Mouse (Mus musculus) testis, adult 2 months (tissue): ENCODE measurements around the gene Mcpt4. TPM values are rescaled to one million over a fixed set of nuclear protein-coding genes. Genes with fewer than 3 reads are reported as not detected.
"Not testable (repeated sequence)": the region's sequence is repeated elsewhere in the genome, so short reads cannot be mapped to it uniquely, and the experiment has no call there.

Source experiments
- H3K27ac ChIP-seq: fragments of 200-500 bp; 2 replicates; pipeline ENCODE4 v1.5.1; 2012; ENCODE audit warnings: low read depth, low read length; ENCODE audit not compliant: control insufficient read depth, insufficient read depth
- H3K27me3 ChIP-seq: fragments of 200-500 bp; 2 replicates; pipeline ENCODE4 v1.6.1; 2012; ENCODE audit warnings: mild to moderate bottlenecking, low read length, moderate library complexity; ENCODE audit not compliant: control insufficient read depth, insufficient read depth
- H3K36me3 ChIP-seq: fragments of 200-500 bp; 2 replicates; pipeline ENCODE4 v1.6.1; 2012; ENCODE audit warnings: mild to moderate bottlenecking, low read length; ENCODE audit not compliant: control insufficient read depth, insufficient read depth
- H3K4me1 ChIP-seq: fragments of 200-500 bp; 2 replicates; pipeline ENCODE4 v1.6.1; 2012; ENCODE audit warnings: low read length; ENCODE audit not compliant: control insufficient read depth, insufficient read depth
- H3K4me3 ChIP-seq: fragments of 200-500 bp; 2 replicates; pipeline ENCODE4 v1.5.1; 2012; ENCODE audit warnings: low read depth, mild to moderate bottlenecking, low read length, moderate library complexity, mixed read lengths; ENCODE audit not compliant: control insufficient read depth
- CTCF ChIP-seq: fragments of 200-500 bp; IDR thresholded peaks from 2 replicates; pipeline ENCODE4 v1.5.1; 2012; ENCODE audit warnings: low read depth, mild to moderate bottlenecking, inconsistent platforms, low read length, moderate library complexity; ENCODE audit not compliant: control insufficient read depth, insufficient read depth, insufficient replicate concordance
- POLR2A ChIP-seq: fragments of 200-500 bp; IDR thresholded peaks from 2 replicates; pipeline ENCODE4 v1.6.1; 2012; ENCODE audit warnings: low read depth, mild to moderate bottlenecking, inconsistent platforms, low read length, moderate library complexity; ENCODE audit not compliant: control insufficient read depth
- polyA plus RNA-seq: library from polyadenylated mRNA; depleted of rRNA; stranded (reverse); fragments of >200 nt; gene quantifications from 2 replicates; pipeline ENCODE4 v1.2.3, GENCODE M21; 2012; rRNA removed

The Mcpt4 gene
- polyA plus RNA-seq = 0.16 TPM in 1 of 2 replicates, not detected in the other

GRCm38 (mm10) chr14:56062213-56062612 is at the start of gene Mcpt4:
TSS of gene Mcpt4 (minus strand) at chr14:56062313.
- not testable (repeated sequence) for H3K4me1 ChIP-seq, H3K27me3 ChIP-seq, H3K4me3 ChIP-seq, H3K36me3 ChIP-seq, H3K27ac ChIP-seq

- no peak for TF ChIP-seq POLR2A
- TF ChIP-seq CTCF = no peak
- H3K27me3 ChIP-seq = no peaks in the 10 kb centered on the region
- H3K4me3 ChIP-seq = no peak overlapping the region
- peaks cover 1% of the 10 kb centered on the region; the same call in 1 of the 2 replicates for H3K4me1 ChIP-seq
- H3K27ac ChIP-seq = no peak overlapping the region
- no peaks in the 10 kb centered on the region for H3K36me3 ChIP-seq
Measured at GRCm38 (mm10) chr14:56105447-56106180, 43.5 kb upstream of the Mcpt4 start.

GRCm38 (mm10) chr14:56105016-56105415 is 42.9 kb upstream of the Mcpt4 start:
- Histone ChIP-seq H3K4me3 (no peak overlapping the region), H3K4me1 (peaks cover 4% of the 10 kb centered on the region; the same call in 1 of the 2 replicates), H3K27me3 (no peaks in the 10 kb centered on the region), H3K27ac (no peak overlapping the region), H3K36me3 (no peaks in the 10 kb centered on the region)
- TF ChIP-seq POLR2A (no peak), CTCF (no peak)

GRCm38 (mm10) chr14:56103452-56103851 is 41.3 kb upstream of the Mcpt4 start:
- Histone ChIP-seq H3K27me3 (no peaks in the 10 kb centered on the region), H3K4me3 (no peak overlapping the region), H3K4me1 (peaks cover 4% of the 10 kb centered on the region; the same call in 1 of the 2 replicates), H3K36me3 (no peaks in the 10 kb centered on the region), H3K27ac (no peak overlapping the region)
- no peak for TF ChIP-seq CTCF
- no peak for TF ChIP-seq POLR2A

- Histone ChIP-seq H3K27ac (no peak within 1 kb of the TSS), H3K36me3 (no peaks in the 10 kb centered on the region), H3K27me3 (no peaks in the 10 kb centered on the region), H3K4me3 (no peak within 1 kb of the TSS), H3K4me1 (peaks cover 4% of the 10 kb centered on the region; the same call in 1 of the 2 replicates)
- TF ChIP-seq POLR2A (no peak), CTCF (no peak)
Measured at GRCm38 (mm10) chr14:56102386-56102785, 40.3 kb upstream of the Mcpt4 start, which contains the start of gene Ctsg. TSS of gene Ctsg (minus strand) at chr14:56102574.

GRCm38 (mm10) chr14:56098940-56099339 is 36.8 kb upstream of the Mcpt4 start:
- Histone ChIP-seq H3K36me3 (no peaks in the 10 kb centered on the region), H3K27ac (no peak overlapping the region)

GRCm38 (mm10) chr14:56097597-56097996 is 35.5 kb upstream of the Mcpt4 start:
- Histone ChIP-seq H3K27me3 (no peaks in the 10 kb centered on the region), H3K27ac (no peak overlapping the region)
- TF ChIP-seq POLR2A = no peak
- no peak for TF ChIP-seq CTCF

More at GRCm38 (mm10) chr14:56098940-56099339, 36.8 kb upstream of the Mcpt4 start:
- Histone ChIP-seq H3K27me3 (no peaks in the 10 kb centered on the region), H3K4me3 (no peak overlapping the region), H3K4me1 (peaks cover 4% of the 10 kb centered on the region; the same call in 1 of the 2 replicates)
- TF ChIP-seq POLR2A (no peak), CTCF (no peak)

More at GRCm38 (mm10) chr14:56097597-56097996, 35.5 kb upstream of the Mcpt4 start:
- Histone ChIP-seq H3K4me1 (peaks cover 4% of the 10 kb centered on the region; the same call in 1 of the 2 replicates), H3K4me3 (no peak overlapping the region), H3K36me3 (no peaks in the 10 kb centered on the region)
